Mouse (Mus musculus): ENCODE measurements around the gene Ddx41.

GRCm38 (mm10) chr13:55519606-55520005 is 16.9 kb downstream of the Ddx41 start:
- no peak for TF ChIP-seq POLR2A (IDR thresholded peaks at IDR 0.05; ENCODE audit: borderline replicate concordance, extremely low read depth, insufficient read depth, insufficient read length, poor library complexity, severe bottlenecking)
- TF ChIP-seq CTCF (IDR thresholded peaks at IDR 0.05; ENCODE audit: borderline replicate concordance, extremely low read depth, insufficient read depth, insufficient read length), result no peak

Measured in brain, embryonic 14.5 days (tissue).